Mouse (Mus musculus) ES-E14 (cell line): Measurements from ENCODE around the gene Sub1. TPM values are rescaled to one million over a fixed set of nuclear protein-coding genes. Genes with fewer than 3 reads are reported as not detected.

ENCODE experiments used
- DNase-seq: peaks from one replicate; pipeline ENCODE4 v3.0.0-alpha.2; 2013; ENCODE audit warnings: low read depth, low spot score
- H3K27ac ChIP-seq: 2 replicates; pipeline ENCODE4 v1.5.1; 2012; ENCODE audit warnings: low read depth, mild to moderate bottlenecking, low read length, moderate library complexity, mixed read lengths; ENCODE audit not compliant: poor library complexity, insufficient read depth, severe bottlenecking
- H3K36me3 ChIP-seq: 2 replicates; pipeline ENCODE4 v1.6.1; 2012; ENCODE audit warnings: mild to moderate bottlenecking, low read length, moderate library complexity, mixed read lengths; ENCODE audit not compliant: control insufficient read depth, poor library complexity, insufficient read depth, severe bottlenecking
- H3K4me1 ChIP-seq, 2 experiments: fragments of 150-350 bp in 1 of 2; sonication (generic) in 1 of 2; 2 replicates each; pipeline ENCODE4 v1.6.1; 2012; ENCODE audit warnings: low read length in 2 of 2, mild to moderate bottlenecking in 1 of 2, mixed read lengths in 1 of 2; ENCODE audit not compliant: control insufficient read depth in 2 of 2, insufficient read depth in 2 of 2, poor library complexity in 1 of 2
- H3K4me3 ChIP-seq, 2 experiments: fragments of 150-350 bp in 1 of 2; sonication (generic) in 1 of 2; 2 replicates each; pipeline ENCODE4 v1.5.1; 2012; ENCODE audit warnings: low read length in 2 of 2, low read depth in 1 of 2, mild to moderate bottlenecking in 1 of 2, mixed read lengths in 1 of 2; ENCODE audit not compliant: insufficient read depth in 1 of 2, poor library complexity in 1 of 2, severe bottlenecking in 1 of 2
- H3K9ac ChIP-seq: 2 replicates; pipeline ENCODE4 v1.6.1; 2012; ENCODE audit warnings: low read depth, mild to moderate bottlenecking, low read length, mixed read lengths; ENCODE audit not compliant: poor library complexity, insufficient read depth, severe bottlenecking
- H3K9me3 ChIP-seq: fragments of 150-350 bp; sonication (generic); 2 replicates; pipeline ENCODE4 v1.6.1; 2012; ENCODE audit warnings: low read depth, mild to moderate bottlenecking, low read length; ENCODE audit not compliant: control insufficient read depth, insufficient read depth
- CHD2 ChIP-seq: IDR thresholded peaks from 2 replicates; pipeline ENCODE4 v1.6.1; 2014; ENCODE audit warnings: mild to moderate bottlenecking, low read depth, low read length, inconsistent platforms
- HCFC1 ChIP-seq: IDR thresholded peaks from 2 replicates; pipeline ENCODE4 v1.6.1; 2012; ENCODE audit warnings: low read length, inconsistent platforms, borderline replicate concordance; ENCODE audit not compliant: insufficient read depth
- MAFK ChIP-seq: IDR thresholded peaks from 2 replicates; pipeline ENCODE4 v1.6.1; 2014; ENCODE audit warnings: mild to moderate bottlenecking, low read depth, low read length, inconsistent platforms; ENCODE audit not compliant: insufficient read depth
- ZC3H11A ChIP-seq: IDR thresholded peaks from 2 replicates; pipeline ENCODE4 v1.6.1; 2012; ENCODE audit warnings: low read depth, mild to moderate bottlenecking, inconsistent platforms, low read length, borderline replicate concordance
- ZNF384 ChIP-seq: IDR thresholded peaks from 2 replicates; pipeline ENCODE4 v1.6.1; 2012; ENCODE audit warnings: low read depth, low read length, inconsistent platforms
- in situ Hi-C, 2 experiments: fragments of 600-800 bp; cut with MboI; formaldehyde crosslinking; loops; one replicate each; pipeline ENCODE4 v1.15.1; 2025; ENCODE audit warnings: low sequenced_read_pairs in 2 of 2, inconsistent platforms in 1 of 2; ENCODE audit not compliant: unreplicated experiment in 2 of 2
- total RNA-seq: library from RNA; depleted of rRNA; stranded (reverse); fragments of 300-350 nt; gene quantifications from 2 replicates; pipeline ENCODE4 v1.2.3, GENCODE M21; 2012

Sub1 gene
- total RNA-seq, 1 experiment, result 301 TPM

DNA sequence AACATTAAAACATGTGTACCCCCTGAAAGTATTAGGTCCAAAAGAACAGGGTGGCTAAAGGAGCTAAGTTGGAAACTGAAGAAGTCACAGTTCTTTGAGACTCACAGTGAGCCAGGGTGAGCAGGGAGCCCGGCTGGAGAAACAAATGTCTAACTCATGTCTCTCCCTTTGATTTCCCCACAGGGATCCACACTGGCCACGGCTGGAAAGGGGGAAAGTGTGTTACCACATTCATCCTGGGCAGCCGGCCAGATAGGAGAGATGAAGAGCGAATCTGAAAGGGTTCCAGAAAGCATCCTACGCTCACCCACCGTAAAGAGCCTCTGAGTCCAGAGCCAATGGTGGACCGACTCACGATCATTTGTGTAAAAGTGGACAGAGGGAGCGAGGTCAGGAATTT lies 20.9 kb downstream of the Sub1 start:
- peaks cover 10% of the 10 kb centered on the region for H3K36me3 ChIP-seq
- no peak for DNase-seq
- H3K4me1 ChIP-seq, result no peaks in the 10 kb centered on the region; a peak in 1 of 4 replicates
- H3K27ac ChIP-seq, result no peak overlapping the region
- H3K9ac ChIP-seq, result no peak overlapping the region
- no peaks in the 10 kb centered on the region for H3K9me3 ChIP-seq
- no peak overlapping the region for H3K4me3 ChIP-seq
- TF ChIP-seq ZC3H11A (no peak), HCFC1 (no peak), ZNF384 (no peak), CHD2 (no peak), MAFK (no peak)
- in situ Hi-C loops, result loop anchor here in 1 of 2 experiments (10.0 to 25.0 kb wide), 2 partner anchors 109 to 836 kb away; partner anchors contain the start of genes 6030458C11Rik and Drosha

DNA sequence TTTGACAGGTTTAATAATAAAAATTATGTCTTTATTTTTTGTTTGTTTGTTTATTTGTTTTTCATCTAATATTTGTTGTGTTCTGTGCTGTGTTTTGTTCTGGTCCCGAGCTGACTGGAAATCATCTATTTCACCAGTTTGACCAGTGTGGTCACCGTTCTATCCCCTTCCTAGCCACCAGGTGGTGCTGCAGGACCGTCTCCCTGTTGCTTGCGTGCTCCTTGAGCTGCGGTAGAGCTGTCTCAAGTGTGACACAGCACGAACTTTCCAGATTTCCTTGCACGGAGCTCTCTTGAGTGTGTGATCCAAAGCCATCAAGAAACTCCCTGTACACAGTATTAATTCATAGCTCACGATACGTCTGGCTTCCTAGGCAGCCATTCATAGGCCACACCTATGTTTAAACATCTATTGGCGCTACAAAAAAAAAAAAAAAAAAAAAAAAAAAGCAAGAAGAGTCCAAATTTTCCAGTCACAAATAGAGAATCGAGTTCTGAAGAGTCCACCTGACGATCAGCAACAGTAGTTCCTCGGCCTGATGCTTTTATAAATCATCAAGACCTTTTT lies 24.8 kb downstream of the Sub1 start:
- H3K9me3 ChIP-seq, result no peaks in the 10 kb centered on the region
- H3K27ac ChIP-seq, result no peak overlapping the region
- in situ Hi-C loops, result loop anchor here (10.0 to 25.0 kb wide), 3 partner anchors 113 to 560 kb away; no protein-coding TSS in a partner anchor
- TF ChIP-seq ZC3H11A, result peak; percentile 98
- TF ChIP-seq HCFC1, result no peak
- no peak for TF ChIP-seq CHD2
- TF ChIP-seq ZNF384, result peak; percentile 33
- TF ChIP-seq MAFK, result 0 out of 2 replicates have a peak, but pooled peaks have one; percentile 54
- H3K9ac ChIP-seq, result no peak overlapping the region
- H3K36me3 ChIP-seq, result peaks cover 2% of the 10 kb centered on the region; the same call in 1 of the 2 replicates
- no peaks in the 10 kb centered on the region; a peak in 1 of 4 replicates for H3K4me1 ChIP-seq
- DNase-seq, result peak; percentile 70
- H3K4me3 ChIP-seq, result no peak overlapping the region

DNA sequence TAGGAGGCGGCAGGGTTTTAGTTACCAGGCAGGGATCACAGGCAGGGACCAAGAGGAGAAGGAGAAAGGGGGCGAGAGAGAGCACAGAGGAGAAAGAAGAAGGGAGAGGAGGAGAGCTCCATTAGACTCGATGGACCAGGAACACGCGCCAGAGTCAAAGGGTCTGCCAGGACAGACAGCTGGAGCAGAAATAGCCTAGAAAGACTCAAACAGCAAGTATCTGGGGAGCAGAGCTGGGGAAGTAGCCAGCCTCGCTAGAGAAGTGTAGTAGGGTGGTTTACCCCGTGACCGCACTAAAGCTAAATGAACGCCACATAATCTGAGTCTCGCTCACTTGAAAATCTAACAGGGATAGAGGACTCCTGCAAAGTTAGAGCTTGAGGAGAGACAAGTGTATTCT lies 26.2 kb downstream of the Sub1 start:
- in situ Hi-C loops, result loop anchor here (10.0 to 25.0 kb wide), 3 partner anchors 114 to 558 kb away; no protein-coding TSS in a partner anchor
- no peaks in the 10 kb centered on the region; a peak in 1 of 4 replicates for H3K4me1 ChIP-seq
- H3K4me3 ChIP-seq, result no peak overlapping the region
- peaks cover 2% of the 10 kb centered on the region; the same call in 1 of the 2 replicates for H3K36me3 ChIP-seq
- TF ChIP-seq CHD2 (no peak), ZNF384 (no peak), MAFK (no peak), HCFC1 (no peak), ZC3H11A (no peak)
- DNase-seq, result no peak
- H3K9ac ChIP-seq, result no peak overlapping the region
- no peaks in the 10 kb centered on the region for H3K9me3 ChIP-seq
- no peak overlapping the region for H3K27ac ChIP-seq

DNA sequence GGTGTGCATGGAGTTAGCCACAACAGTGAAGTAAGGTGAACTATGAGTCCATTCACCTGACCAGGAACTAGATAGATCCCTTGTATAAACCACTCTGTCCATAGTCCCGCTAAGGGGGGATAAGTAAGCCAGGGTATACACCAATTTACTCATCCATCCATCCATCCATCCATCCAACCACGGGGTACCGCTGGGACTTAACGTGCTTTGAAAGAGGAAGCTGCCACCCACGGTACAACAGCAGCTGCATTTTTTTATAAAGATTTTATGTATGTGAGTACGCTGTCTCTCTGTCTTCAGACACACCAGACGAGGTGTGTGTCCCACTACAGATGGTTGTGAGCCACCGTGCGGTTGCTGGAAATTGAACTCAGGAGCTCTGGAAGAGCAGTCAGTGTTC lies 27.9 kb downstream of the Sub1 start:
- H3K9ac ChIP-seq, result no peak overlapping the region
- in situ Hi-C loops, result loop anchor here (5.0 to 25.0 kb wide), 5 partner anchors 214 to 564 kb away; no protein-coding TSS in a partner anchor
- no peak for TF ChIP-seq HCFC1
- TF ChIP-seq CHD2, result no peak
- no peak for TF ChIP-seq MAFK
- no peak for TF ChIP-seq ZNF384
- no peak for TF ChIP-seq ZC3H11A

More for the DNA sequence above, 27.9 kb downstream of the Sub1 start:
- H3K9me3 ChIP-seq, result no peaks in the 10 kb centered on the region
- H3K4me1 ChIP-seq, result no peaks in the 10 kb centered on the region; a peak in 1 of 4 replicates
- DNase-seq, result no peak
- H3K36me3 ChIP-seq, result no peaks in the 10 kb centered on the region
- no peak overlapping the region for H3K4me3 ChIP-seq
- H3K27ac ChIP-seq, result no peak overlapping the region
